Mouse (Mus musculus) induced T-regulatory cell, adult 2 months (primary cell): ENCODE measurements around the gene Ass1.
"Not testable (repeated sequence)": the region's sequence is repeated elsewhere in the genome, so short reads cannot be mapped to it uniquely, and the experiment has no call there.

Source experiments
- DNase-seq: peaks from one replicate; pipeline ENCODE4 v3.0.0-alpha.2; 2012; ENCODE audit warnings: low read depth

The Ass1 gene

GRCm38 (mm10) chr2:31537054-31537453 is 67.0 kb downstream of the Ass1 start:
- DNase-seq = no peak

- DNase-seq = no peak
These were observed 68.7 kb downstream of the Ass1 start for GRCm38 (mm10) chr2:31538745-31539144.

GRCm38 (mm10) chr2:31541581-31541980 is 71.6 kb downstream of the Ass1 start:
- no peak for DNase-seq

- no peak for DNase-seq
These were observed 77.7 kb downstream of the Ass1 start for GRCm38 (mm10) chr2:31547726-31548125.

- DNase-seq = no peak
These were observed 80.5 kb downstream of the Ass1 start for GRCm38 (mm10) chr2:31550503-31550902.

- DNase-seq = not testable (repeated sequence)
These were observed 81.3 kb downstream of the Ass1 start for GRCm38 (mm10) chr2:31551351-31551750.

- no peak for DNase-seq
These were observed 82.0 kb downstream of the Ass1 start for GRCm38 (mm10) chr2:31551971-31552370.

GRCm38 (mm10) chr2:31554619-31555018 is 84.6 kb downstream of the Ass1 start:
- DNase-seq = no peak
